Mouse (Mus musculus): ENCODE results near the gene Tbc1d5.

- TF ChIP-seq CTCF (conservative IDR thresholded peaks at IDR 0.05; ENCODE audit: insufficient read depth, insufficient read length, low read depth, low read length) (no peak), POLR2A (IDR thresholded peaks at IDR 0.05; ENCODE audit: low read depth, low read length) (no peak)
Measured at GRCm38 (mm10) chr17:50897867-50898266, 281.3 kb downstream of the Tbc1d5 start.

All from kidney, adult 2 months (tissue).